Mouse (Mus musculus): Measurements from ENCODE around the gene Elmod2.

GRCm38 (mm10) chr8:83351315-83351714, 19.0 kb upstream of the Elmod2 start:
- TF ChIP-seq CTCF (IDR thresholded peaks at IDR 0.05 in 2 of 3, conservative IDR thresholded peaks at IDR 0.05 in 1 of 3; ENCODE audit: control insufficient read depth in 1 of 3, insufficient read depth in 1 of 3, low read depth in 2 of 3, low read length in 3 of 3, poor library complexity in 1 of 3, severe bottlenecking in 1 of 3) (no peak), UBTF (IDR thresholded peaks at IDR 0.05; ENCODE audit: borderline replicate concordance, insufficient read depth, low read depth, low read length) (no peak), MEF2A (IDR thresholded peaks at IDR 0.05; ENCODE audit: extremely low read depth, insufficient replicate concordance, low read depth, low read length, poor library complexity, severe bottlenecking) (no peak)

All from MEL (cell line).